Mouse (Mus musculus): Measurements from ENCODE around the gene Pabpn1.

DNA sequence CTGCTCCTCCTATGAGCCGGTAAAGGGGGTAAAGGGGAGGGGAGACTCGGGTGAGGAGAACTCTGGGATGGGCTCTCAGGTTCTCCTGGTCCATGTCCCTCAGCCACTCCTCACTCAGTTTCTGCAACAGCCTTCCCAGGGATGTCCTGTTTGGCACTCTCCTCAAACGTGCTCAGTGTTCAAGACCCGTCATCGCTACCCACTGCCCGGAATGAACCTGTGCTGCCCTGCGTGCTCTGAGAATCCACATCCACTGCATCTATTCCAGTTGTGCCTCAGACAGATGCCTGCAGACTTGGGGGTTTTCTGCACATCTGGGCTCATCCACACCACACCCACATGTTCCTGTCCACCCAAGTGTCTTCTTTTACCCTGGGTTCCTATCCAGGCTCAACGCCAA lies 50.2 kb downstream of the Pabpn1 start:
- no peak for TF ChIP-seq CTCF (conservative IDR thresholded peaks at IDR 0.05; ENCODE audit: low read length)
- no peak for TF ChIP-seq NANOG (IDR thresholded peaks at IDR 0.05; ENCODE audit: borderline replicate concordance, low read length)
